Mouse (Mus musculus): ENCODE results near the gene Flcn. TPM values are rescaled to one million over a fixed set of nuclear protein-coding genes. Genes with fewer than 3 reads are reported as not detected.

Gene Flcn
- total RNA-seq, 4 experiments from 2014 or later: 26.7 to 46.9 (median 42.1) TPM

DNA sequence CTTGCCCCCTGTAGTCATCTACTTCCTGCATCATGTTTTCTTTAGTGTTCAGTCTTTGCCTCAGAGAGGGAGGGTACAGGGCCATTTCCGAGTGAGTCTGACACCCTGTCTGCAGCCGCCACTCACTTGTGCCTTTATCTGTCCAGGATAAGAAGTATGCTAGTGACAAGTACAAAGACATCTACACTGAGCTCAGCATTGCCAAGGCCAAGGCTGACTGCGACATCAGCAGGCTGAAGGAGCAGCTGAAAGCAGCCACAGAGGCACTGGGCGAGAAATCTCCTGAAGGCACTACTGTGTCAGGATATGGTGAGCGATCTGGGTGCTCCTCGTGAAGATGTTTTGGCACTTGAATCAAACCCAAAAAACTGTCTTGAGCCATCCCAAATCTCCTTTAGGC lies 40.1 kb downstream of the Flcn start:
- no peak for DNase-seq (ENCODE audit: low spot score)

- no peak for DNase-seq (ENCODE audit: low spot score)
These were observed 40.5 kb downstream of the Flcn start for GRCm38 (mm10) chr11:59769307-59769706.

- DNase-seq (ENCODE audit: low spot score): no peak
These were observed 49.0 kb downstream of the Flcn start for GRCm38 (mm10) chr11:59760796-59761195.

DNA sequence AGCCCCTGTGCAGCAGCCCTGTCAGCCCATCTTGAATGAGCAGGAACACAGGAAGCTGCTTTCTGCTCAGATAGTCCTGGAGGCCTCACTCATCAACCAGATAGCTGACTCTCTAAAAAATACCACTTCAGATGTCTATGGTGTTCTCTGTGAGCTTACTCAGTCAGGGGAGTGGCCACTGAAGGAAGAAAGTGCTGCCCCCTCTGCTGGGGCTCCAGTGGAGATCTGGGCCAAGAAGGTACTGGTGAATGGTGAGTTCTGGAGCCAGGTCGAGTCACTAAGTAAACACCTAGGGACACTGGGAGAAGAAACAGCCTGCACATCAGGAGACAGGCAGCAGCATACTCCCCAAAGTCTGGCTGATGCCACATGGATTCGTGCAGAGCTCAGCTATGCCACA lies 50.2 kb downstream of the Flcn start:
- DNase-seq (ENCODE audit: low spot score): no peak

DNA sequence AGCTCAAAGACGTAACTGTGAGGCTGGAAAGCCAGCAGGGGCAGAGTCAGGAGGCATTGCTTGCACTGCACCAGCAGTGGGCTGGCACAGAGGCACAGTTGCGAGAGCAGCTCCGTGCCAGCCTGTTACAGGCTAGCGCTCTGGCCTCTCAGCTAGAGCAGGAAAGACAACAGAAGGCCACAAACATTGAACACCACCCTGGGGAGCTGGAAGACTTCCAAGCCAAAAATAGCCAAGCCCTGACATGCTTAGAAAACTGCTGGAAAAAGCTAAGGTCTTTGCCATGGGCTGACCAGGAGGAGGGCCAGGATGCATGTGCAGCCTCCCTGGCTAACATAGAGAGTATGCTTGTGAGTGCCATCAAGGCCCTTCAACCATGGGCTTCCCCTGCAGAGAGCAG lies 50.6 kb downstream of the Flcn start:
- peak; percentile 68 for DNase-seq (ENCODE audit: low spot score)

GRCm38 (mm10) chr11:59758191-59758985 lies 51.4 kb downstream of the Flcn start:
- no peak for DNase-seq (ENCODE audit: low spot score)

GRCm38 (mm10) chr11:59756351-59756750 lies 53.5 kb downstream of the Flcn start:
- DNase-seq (ENCODE audit: low spot score): no peak

DNA sequence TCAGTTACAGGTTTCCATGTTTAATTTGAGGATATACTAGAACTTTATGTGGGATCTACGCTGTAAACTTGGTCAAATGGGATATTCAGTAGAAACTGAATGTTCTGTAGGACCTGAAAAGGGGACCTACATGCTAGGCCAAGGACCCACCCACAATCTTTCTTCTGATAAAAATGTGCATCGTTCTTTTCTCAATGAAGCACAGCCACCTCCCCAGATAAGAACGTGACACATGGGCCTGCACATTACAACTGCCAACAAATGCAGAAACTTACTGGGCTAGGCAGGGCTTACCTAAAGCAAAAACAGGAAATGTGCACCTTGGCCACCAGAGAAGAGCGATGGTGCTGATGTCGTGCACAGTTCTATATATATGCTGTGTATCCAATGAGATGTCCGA lies 55.3 kb downstream of the Flcn start:
- no peak for DNase-seq (ENCODE audit: low spot score)

GRCm38 (mm10) chr11:59749050-59749449 lies 60.8 kb downstream of the Flcn start:
- peak; percentile 40 for DNase-seq (ENCODE audit: low spot score)

DNA sequence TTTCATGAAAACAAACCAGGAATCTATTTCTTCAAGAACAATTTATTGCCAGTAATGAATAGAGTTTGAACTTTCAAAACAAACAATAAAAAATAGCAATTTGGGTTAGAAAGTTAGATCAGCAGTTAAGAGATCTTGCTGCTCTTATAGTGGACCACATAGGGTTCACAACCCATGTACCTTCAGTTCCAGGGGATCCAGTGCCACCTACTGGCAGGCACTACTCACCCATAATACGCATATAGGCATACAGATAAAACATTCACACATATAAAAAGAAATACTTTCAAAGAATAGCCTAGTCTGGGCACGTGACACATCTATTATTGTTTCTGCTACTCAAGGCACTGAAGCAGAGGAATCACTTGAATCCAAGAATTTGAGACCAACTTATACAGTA lies 63.2 kb downstream of the Flcn start:
- DNase-seq (ENCODE audit: low spot score): peak; percentile 53

DNA sequence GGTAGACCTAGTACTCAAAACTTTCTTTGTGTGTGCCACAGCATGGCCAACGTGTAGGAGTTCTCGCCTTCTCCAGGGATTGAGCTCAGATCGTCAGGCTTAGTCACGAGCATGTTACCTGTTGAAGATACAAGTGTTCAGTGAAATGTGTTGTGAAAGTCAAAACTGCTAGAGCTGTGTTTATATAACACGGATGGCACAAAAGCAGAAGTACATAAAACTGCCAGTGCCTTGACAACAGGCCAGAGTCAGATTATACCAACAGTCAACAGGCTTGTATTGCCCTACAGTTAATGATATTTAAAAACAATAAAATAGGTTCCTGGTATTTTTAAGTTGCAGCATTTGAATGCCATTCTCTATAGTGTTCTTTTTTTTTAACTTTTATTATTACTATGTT lies 64.0 kb downstream of the Flcn start:
- DNase-seq (ENCODE audit: low spot score): no peak

- DNase-seq (ENCODE audit: low spot score): no peak
These were observed 65.4 kb downstream of the Flcn start for GRCm38 (mm10) chr11:59744374-59744773.

DNA sequence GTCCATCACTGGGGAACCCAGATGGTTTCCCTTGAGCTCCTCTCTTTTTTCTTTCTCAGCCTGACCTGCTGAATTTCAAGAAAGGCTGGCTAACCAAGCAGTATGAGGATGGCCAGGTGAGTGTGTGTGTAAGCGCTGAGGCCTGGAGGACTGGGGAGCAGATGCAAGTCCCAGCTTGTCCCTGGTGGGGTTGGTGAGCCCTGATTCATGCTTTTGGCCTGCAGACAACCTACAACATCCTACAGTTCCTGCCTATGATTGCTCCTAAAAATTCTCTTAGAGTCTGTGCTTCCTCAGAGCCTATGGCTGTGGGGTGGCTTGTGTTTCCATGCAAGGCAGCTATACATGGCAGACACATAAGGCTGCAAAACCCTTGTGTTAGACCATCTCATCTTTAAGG lies 66.1 kb downstream of the Flcn start:
- no peak for DNase-seq (ENCODE audit: low spot score)

DNA sequence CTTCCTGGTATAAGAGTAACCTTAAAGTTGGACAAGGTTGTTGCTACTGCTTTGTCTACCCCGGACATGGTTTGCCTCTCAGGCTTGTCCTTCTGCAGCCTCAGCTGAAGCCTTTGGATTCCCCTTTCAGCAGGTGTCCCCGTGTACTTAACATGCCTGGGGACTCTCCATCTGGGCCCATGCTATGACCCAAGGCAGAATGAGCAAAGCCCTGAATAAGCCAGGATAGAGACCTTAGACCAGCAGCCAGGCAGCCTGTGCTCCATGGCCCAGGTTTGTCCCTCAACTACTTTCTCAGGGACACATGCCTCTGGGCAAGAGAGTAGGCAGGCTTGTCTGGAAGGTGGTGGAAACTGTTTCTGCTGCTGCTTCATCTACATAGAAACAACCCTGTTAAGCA lies 66.5 kb downstream of the Flcn start:
- DNase-seq (ENCODE audit: low spot score): no peak

DNA sequence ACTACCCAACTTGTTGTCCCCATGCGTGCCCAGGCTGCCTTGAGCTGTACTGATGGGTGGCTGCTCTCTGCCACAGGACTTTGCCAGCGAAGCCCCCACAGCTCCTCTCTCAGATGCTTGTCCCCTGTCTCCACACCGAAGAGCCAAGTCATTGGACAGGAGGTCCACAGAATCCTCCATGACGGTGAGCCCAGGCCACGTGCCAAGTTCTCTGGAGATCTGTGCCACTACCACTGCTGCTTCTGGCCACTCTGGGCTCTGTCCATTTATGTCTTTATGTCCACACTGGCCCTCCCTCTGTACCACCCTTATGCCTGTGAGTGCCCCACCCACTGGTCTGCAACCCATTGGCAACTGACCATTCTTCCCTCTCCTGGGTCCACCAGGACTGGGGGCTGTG lies 67.9 kb downstream of the Flcn start:
- DNase-seq (ENCODE audit: low spot score): no peak

Other genes starting within 250 kb of the Flcn start
- not detected for gene Olfr222, start 233.8 kb downstream of the Flcn start, total RNA-seq (2022)
- gene Olfr223, start 216.7 kb downstream of the Flcn start, total RNA-seq (2022): not detected
- gene Mprip, start 148.7 kb downstream of the Flcn start, total RNA-seq (2022): 100 to 1,000 TPM; 121 to 152 (median 127) TPM
- gene Pld6, start 22.4 kb downstream of the Flcn start, total RNA-seq (2022): 1 to 10 TPM in 2 of 4 experiments, under 1 TPM in 2; 0.60 to 1.2 (median 0.89) TPM
- gene Nt5m, start 29.4 kb upstream of the Flcn start, total RNA-seq (2022): 10 to 100 TPM; 24.3 to 32.0 (median 26.8) TPM
- gene Cops3, start 29.8 kb upstream of the Flcn start, total RNA-seq (2022): 10 to 100 TPM; 71.2 to 74.2 (median 72.7) TPM
- 10 to 100 TPM; 24.0 to 33.6 (median 30.4) TPM for gene Med9, start 138.2 kb upstream of the Flcn start, total RNA-seq (2022)
- 1 to 10 TPM; 3.8 to 8.3 (median 5.3) TPM for gene Rasd1, start 154.9 kb upstream of the Flcn start, total RNA-seq (2022)
- 1 to 10 TPM; 1.6 to 2.6 (median 2.1) TPM for gene Pemt, start 236.5 kb upstream of the Flcn start, total RNA-seq (2022)